Mouse (Mus musculus): ENCODE data around the gene Cflar.

DNA sequence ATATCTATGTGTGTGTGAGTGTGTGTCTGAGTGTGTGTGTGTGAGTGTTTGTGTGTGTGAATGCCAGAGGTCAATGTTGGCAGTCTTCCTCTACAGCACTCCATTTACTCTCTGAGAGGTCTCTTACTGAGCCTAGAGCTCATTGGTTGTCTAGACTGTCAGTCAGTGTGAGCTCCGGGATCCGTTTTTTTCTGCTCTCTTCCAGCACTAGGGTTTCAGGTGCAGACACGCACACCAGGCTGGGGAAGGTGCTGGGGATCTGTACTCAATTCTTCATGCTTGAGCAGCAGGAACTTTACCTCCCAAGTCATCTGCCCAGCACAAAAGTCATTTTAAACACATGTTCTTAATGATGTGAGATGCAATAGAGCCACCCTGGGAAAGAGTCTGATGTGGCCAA, 60.8 kb downstream of the Cflar start:
- TF ChIP-seq POLR2A (IDR thresholded peaks at IDR 0.05; ENCODE audit: borderline replicate concordance, insufficient read depth, low read length), result no peak
- no peak for TF ChIP-seq CTCF (IDR thresholded peaks at IDR 0.05; ENCODE audit: borderline replicate concordance, insufficient read depth, low read depth, low read length)

Measured in cerebellum, adult 2 months (tissue).